8 mouse cellular contexts compared by ENCODE assay signal in the genomic region with DNA sequence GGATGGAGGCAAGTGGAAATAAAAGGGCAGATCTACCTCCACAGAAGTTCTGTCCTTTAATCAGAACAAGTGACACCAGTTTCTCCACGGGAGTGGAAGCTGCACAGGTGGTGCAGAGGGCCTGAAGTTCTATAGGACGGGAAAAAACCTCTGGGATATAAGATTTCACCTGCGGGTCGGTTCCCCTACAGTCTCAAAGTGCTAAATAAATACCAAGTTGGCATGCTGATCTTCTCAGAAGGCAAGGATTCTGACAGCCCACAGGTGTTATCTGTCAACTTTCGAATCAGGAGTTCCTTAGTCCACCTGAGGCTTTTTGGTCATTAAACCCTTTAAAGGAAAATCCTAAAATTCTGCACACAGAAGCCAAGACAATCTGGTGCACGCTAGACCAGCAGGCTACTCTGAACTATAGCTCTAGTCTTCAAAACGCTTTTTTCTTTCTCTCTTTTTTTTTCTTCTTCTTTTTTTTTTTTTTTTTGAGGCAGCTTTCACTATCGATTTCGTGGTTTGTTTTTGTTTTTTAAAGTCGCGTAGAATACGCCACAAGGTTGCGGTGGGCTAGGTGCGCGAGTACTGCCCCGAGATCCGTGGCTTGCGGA. TPM values are rescaled to one million over a fixed set of nuclear protein-coding genes. Genes with fewer than 3 reads are reported as not detected.
DNase-seq lines count a peak whose midpoint lies in the region; ATAC-seq and TF ChIP-seq lines count a peak whose summit lies in the region.

No protein-coding gene starts in this region.

- peak overlapping the region; percentile 77 for H3K9ac ChIP-seq in heart, embryonic 11.5 days (ENCODE audit: low read depth, low read length)
- peak overlapping the region; percentile 70 for H3K9ac ChIP-seq in limb, embryonic 11.5 days (ENCODE audit: low read length)
- peak overlapping the region; percentile 62 for H3K9ac ChIP-seq in neural tube, embryonic 15.5 days (replicated peaks)

- DNase-seq in lung, adult 2 months: peak; percentile 27
- DNase-seq in lung, postnatal 36 days: no peak
- DNase-seq in cerebellum, adult 9-10 months: peak; percentile 53
- DNase-seq in limb, embryonic 11.5 days (ENCODE audit: low spot score): peak; percentile 27
- DNase-seq in ovary, postnatal 36 days (ENCODE audit: low spot score): no peak
- DNase-seq in retina, embryonic 14.5 days (ENCODE audit: low spot score): no peak

- WGBS in lung, adult 2 months: 1% methylated on average over 18 of the region's 18 CpGs
- WGBS in heart, embryonic 11.5 days (ENCODE audit: insufficient replicate concordance): 1% methylated on average over 18 of the region's 18 CpGs
- 2% methylated on average over 18 of the region's 18 CpGs for WGBS in limb, embryonic 11.5 days
- WGBS in neural tube, embryonic 15.5 days: 3% methylated on average over 18 of the region's 18 CpGs

- no peaks in the 10 kb centered on the region for H3K27me3 ChIP-seq in heart, embryonic 11.5 days (ENCODE audit: control insufficient read depth, insufficient read depth, low read length)
- no peaks in the 10 kb centered on the region for H3K27me3 ChIP-seq in limb, embryonic 11.5 days (ENCODE audit: control insufficient read depth, insufficient read depth, low read length)
- no peaks in the 10 kb centered on the region for H3K27me3 ChIP-seq in neural tube, embryonic 15.5 days (replicated peaks)

- no peak for ATAC-seq in heart, embryonic 11.5 days (replicated peaks; ENCODE audit: insufficient number of reproducible peaks, low FRiP score, low TSS enrichment)
- no peak for ATAC-seq in limb, embryonic 11.5 days (ENCODE audit: insufficient number of reproducible peaks, low FRiP score, low TSS enrichment, low read depth)
- ATAC-seq in neural tube, embryonic 15.5 days (ENCODE audit: low FRiP score): peak; percentile 1; the same call in 1 of the 2 replicates

- no peak for TF ChIP-seq CTCF in lung, adult 2 months (IDR thresholded peaks at IDR 0.05; ENCODE audit: insufficient read depth, low read length)

- no peaks in the 10 kb centered on the region for H3K9me3 ChIP-seq in heart, embryonic 11.5 days (replicated peaks; ENCODE audit: control insufficient read depth, low read length)
- H3K9me3 ChIP-seq in limb, embryonic 11.5 days (ENCODE audit: control insufficient read depth, low read length): no peaks in the 10 kb centered on the region
- no peaks in the 10 kb centered on the region for H3K9me3 ChIP-seq in neural tube, embryonic 15.5 days (replicated peaks)

- peak overlapping the region; percentile 92 for H3K27ac ChIP-seq in heart, embryonic 11.5 days (ENCODE audit: low read depth, low read length)
- peak overlapping the region; percentile 70; the same call in 1 of the 2 replicates for H3K27ac ChIP-seq in limb, embryonic 11.5 days (replicated peaks; ENCODE audit: low read depth, low read length)
- H3K27ac ChIP-seq in neural tube, embryonic 15.5 days (replicated peaks): peak overlapping the region; percentile 93

- H3K4me2 ChIP-seq in heart, embryonic 11.5 days: peak overlapping the region; percentile 64
- peak overlapping the region; percentile 63 for H3K4me2 ChIP-seq in limb, embryonic 11.5 days (ENCODE audit: low read depth, severe bottlenecking)
- peak overlapping the region; percentile 72 for H3K4me2 ChIP-seq in neural tube, embryonic 15.5 days

- no peak for TF ChIP-seq POLR2A in lung, adult 2 months (IDR thresholded peaks at IDR 0.05; ENCODE audit: borderline replicate concordance, extremely low read depth, low read depth, low read length)

- H3K36me3 ChIP-seq in heart, embryonic 11.5 days (ENCODE audit: control insufficient read depth, insufficient read depth, low read length): no peaks in the 10 kb centered on the region
- H3K36me3 ChIP-seq in limb, embryonic 11.5 days (ENCODE audit: control insufficient read depth, insufficient read depth, low read length): no peaks in the 10 kb centered on the region
- H3K36me3 ChIP-seq in neural tube, embryonic 15.5 days: no peaks in the 10 kb centered on the region

- peaks cover 13% of the 10 kb centered on the region for H3K4me1 ChIP-seq in lung, adult 2 months (ENCODE audit: control insufficient read depth, insufficient read depth, low read length)
- H3K4me1 ChIP-seq in heart, embryonic 11.5 days (ENCODE audit: control insufficient read depth, insufficient read depth, low read length): peaks cover 23% of the 10 kb centered on the region
- H3K4me1 ChIP-seq in limb, embryonic 11.5 days (ENCODE audit: control insufficient read depth, insufficient read depth, low read length): no peaks in the 10 kb centered on the region
- peaks cover 18% of the 10 kb centered on the region for H3K4me1 ChIP-seq in neural tube, embryonic 15.5 days

- peak overlapping the region; percentile 83 for H3K4me3 ChIP-seq in lung, adult 2 months (replicated peaks; ENCODE audit: extremely low read depth, low read depth, low read length)
- peak overlapping the region; percentile 98 for H3K4me3 ChIP-seq in heart, embryonic 11.5 days (ENCODE audit: low read depth, low read length)
- peak overlapping the region; percentile 80 for H3K4me3 ChIP-seq in limb, embryonic 11.5 days (ENCODE audit: low read depth, low read length)
- H3K4me3 ChIP-seq in neural tube, embryonic 15.5 days (replicated peaks): peak overlapping the region; percentile 99

RNA-seq across cellular contexts. Expression of a gene that starts 0.6 kb away (rescaled TPM):
- polyA plus RNA-seq in lung, adult 2 months (2012; rRNA removed): 21.6 and 31.3 TPM in 2 replicates
- 22.9 and 28.6 TPM in 2 replicates for polyA plus RNA-seq in heart, embryonic 11.5 days (2014; fragmentation: Nextera tagmentation; extraction: Ambion mirVana)
- 26.9 and 29.1 TPM in 2 replicates for polyA plus RNA-seq in limb, embryonic 11.5 days (2014; fragmentation: Nextera tagmentation; extraction: Ambion mirVana)
- polyA plus RNA-seq in neural tube, embryonic 15.5 days (2015; fragmentation: Nextera tagmentation; extraction: Ambion mirVana): 35.9 and 36.5 TPM in 2 replicates

Comparison
In these comparisons a context has a peak if more than half of its experiments do, and no peak if none do; other contexts are left out.
1. DNase-seq: peak in lung, adult 2 months (single experiment), cerebellum, adult 9-10 months (single experiment) and limb, embryonic 11.5 days (single experiment); none in lung, postnatal 36 days (single experiment), ovary, postnatal 36 days (single experiment) and retina, embryonic 14.5 days (single experiment).
2. Peak in every context shown above with its lines, with median percentiles within 50 percentile points of each other: H3K4me3 ChIP-seq, H3K27ac ChIP-seq, H3K4me2 ChIP-seq and H3K9ac ChIP-seq.